Mouse (Mus musculus) limb, embryonic 15.5 days (tissue): ENCODE measurements around the gene Cfap299. TPM values are rescaled to one million over a fixed set of nuclear protein-coding genes. Genes with fewer than 3 reads are reported as not detected.

Source experiments
- ATAC-seq: fragments of 200-750 bp; cut with Nextera tagmentation; 2 replicates; pipeline ENCODE4 v1.8.0; 2017; ENCODE audit warnings: low read depth, moderate TSS enrichment; ENCODE audit not compliant: insufficient number of reproducible peaks, low FRiP score, low TSS enrichment
- H3K27ac ChIP-seq: fragments of 300-500 bp; sonication (generic); 2 replicates; pipeline ENCODE4 v1.5.1; 2015; ENCODE audit warnings: moderate library complexity, mild to moderate bottlenecking, inconsistent platforms
- H3K27me3 ChIP-seq: fragments of 300-500 bp; sonication (generic); 2 replicates; pipeline ENCODE4 v1.6.1; 2015; ENCODE audit warnings: inconsistent platforms
- H3K36me3 ChIP-seq: fragments of 300-500 bp; sonication (generic); 2 replicates; pipeline ENCODE4 v1.6.1; 2015; ENCODE audit warnings: inconsistent platforms
- H3K4me1 ChIP-seq: fragments of 300-500 bp; sonication (generic); 2 replicates; pipeline ENCODE4 v1.6.1; 2015; ENCODE audit warnings: inconsistent platforms
- H3K4me2 ChIP-seq: fragments of 300-500 bp; sonication (generic); 2 replicates; pipeline ENCODE4 v1.6.1; 2015; ENCODE audit warnings: mild to moderate bottlenecking, inconsistent platforms
- H3K4me3 ChIP-seq: fragments of 300-500 bp; sonication (generic); 2 replicates; pipeline ENCODE4 v1.5.1; 2015; ENCODE audit warnings: mild to moderate bottlenecking, inconsistent platforms
- H3K9ac ChIP-seq: fragments of 300-500 bp; sonication (generic); 2 replicates; pipeline ENCODE4 v1.6.1; 2015; ENCODE audit warnings: inconsistent platforms
- H3K9me3 ChIP-seq: fragments of 300-500 bp; sonication (generic); 2 replicates; pipeline ENCODE4 v1.6.1; 2016; ENCODE audit warnings: inconsistent platforms
- WGBS: fragments of 180-500 bp; shearing (Covaris S2); methylation state at CpG from one replicate; pipeline ENCODE4 v1.1.7; 2015; 5-methylcytosine and 5-hydroxymethylcytosine counted together
- polyA plus RNA-seq: library from polyadenylated mRNA; unstranded; fragments of >200 nt; fragmentation: Nextera tagmentation; extraction: Ambion mirVana; gene quantifications from 2 replicates; pipeline ENCODE4 v1.2.1, GENCODE M21; 2015

The Cfap299 gene
- polyA plus RNA-seq, 1 experiment from 2014 or later = 0.88 TPM

DNA sequence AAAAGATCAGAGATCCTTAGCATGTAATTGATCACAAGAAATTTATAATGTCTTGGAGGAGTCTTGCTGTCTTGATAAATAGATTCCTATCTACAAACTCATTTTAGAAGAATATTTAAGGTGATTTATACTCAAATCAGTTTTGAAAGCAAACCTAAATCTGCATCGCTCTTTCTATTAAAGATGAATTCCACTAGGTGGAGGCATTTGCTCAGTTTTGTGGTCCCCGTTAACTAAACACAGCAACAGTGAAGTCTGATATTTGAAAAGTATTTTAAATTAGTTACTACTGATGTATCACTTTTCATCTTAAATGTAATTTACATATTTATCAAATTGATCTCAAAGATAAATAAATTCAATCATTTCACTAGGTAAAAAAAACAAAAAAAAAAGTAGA, 15.5 kb downstream of the Cfap299 start:
- Histone ChIP-seq H3K36me3 (no peaks in the 10 kb centered on the region), H3K9me3 (no peaks in the 10 kb centered on the region), H3K4me1 (no peaks in the 10 kb centered on the region; the same call in 1 of the 2 replicates), H3K4me3 (no peak overlapping the region), H3K4me2 (no peak overlapping the region), H3K9ac (no peak overlapping the region), H3K27ac (no peak overlapping the region), H3K27me3 (no peaks in the 10 kb centered on the region)
- no peak for ATAC-seq
- WGBS = 64% methylated on average over 2 of the region's 2 CpGs

DNA sequence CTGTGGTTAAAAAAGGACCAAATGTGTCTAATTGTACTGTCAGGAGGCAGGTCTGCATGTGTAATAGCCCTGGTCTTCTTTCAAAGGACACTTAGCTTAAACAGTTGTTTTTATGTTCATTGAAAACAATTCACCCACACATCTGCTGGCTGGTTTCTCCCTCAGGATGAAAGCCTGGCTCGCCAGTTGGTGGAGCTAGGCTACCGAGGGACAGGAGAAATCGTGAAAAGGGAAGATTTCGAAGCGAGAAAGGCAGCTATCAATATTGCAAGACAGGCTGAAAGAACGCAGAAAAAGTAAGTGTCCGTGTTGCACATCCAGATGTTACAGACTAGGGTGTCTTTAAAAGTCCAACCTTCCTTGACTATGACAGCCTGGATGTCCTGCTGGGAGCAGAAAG, 17.0 kb downstream of the Cfap299 start:
- ATAC-seq = no peak
- no peak overlapping the region for H3K4me3 ChIP-seq
- WGBS = 57% methylated on average over 7 of the region's 7 CpGs

DNA sequence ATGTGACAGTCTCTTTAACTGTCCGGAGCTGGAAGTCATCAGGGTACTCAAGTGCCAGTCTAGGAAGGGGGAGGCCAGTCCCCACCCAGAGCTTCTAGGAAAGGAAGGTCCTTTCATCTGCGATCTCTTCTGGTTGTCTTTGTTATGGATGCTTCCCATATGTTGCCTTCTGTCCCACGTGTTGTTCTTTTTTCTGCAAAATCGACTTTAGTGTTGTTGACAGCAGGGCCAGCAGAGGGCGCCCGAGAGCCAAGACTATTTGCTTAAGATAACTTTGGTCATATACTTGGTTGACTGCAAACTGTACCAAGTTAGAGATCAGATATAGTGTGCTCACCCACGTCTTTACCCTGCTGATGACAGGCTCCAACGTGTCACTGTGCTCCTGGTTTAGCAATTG, 19.5 kb downstream of the Cfap299 start:
- no peak for ATAC-seq
- Histone ChIP-seq H3K27me3 (no peaks in the 10 kb centered on the region), H3K4me2 (no peak overlapping the region), H3K4me3 (no peak overlapping the region), H3K27ac (no peak overlapping the region), H3K9ac (no peak overlapping the region), H3K9me3 (no peaks in the 10 kb centered on the region), H3K36me3 (no peaks in the 10 kb centered on the region), H3K4me1 (no peaks in the 10 kb centered on the region; the same call in 1 of the 2 replicates)
- WGBS = 9% methylated on average over 8 of the region's 8 CpGs

More for the DNA sequence above, 17.0 kb downstream of the Cfap299 start:
- Histone ChIP-seq H3K4me1 (no peaks in the 10 kb centered on the region; the same call in 1 of the 2 replicates), H3K36me3 (no peaks in the 10 kb centered on the region), H3K27me3 (no peaks in the 10 kb centered on the region), H3K9ac (no peak overlapping the region), H3K9me3 (no peaks in the 10 kb centered on the region), H3K27ac (no peak overlapping the region), H3K4me2 (no peak overlapping the region)

DNA sequence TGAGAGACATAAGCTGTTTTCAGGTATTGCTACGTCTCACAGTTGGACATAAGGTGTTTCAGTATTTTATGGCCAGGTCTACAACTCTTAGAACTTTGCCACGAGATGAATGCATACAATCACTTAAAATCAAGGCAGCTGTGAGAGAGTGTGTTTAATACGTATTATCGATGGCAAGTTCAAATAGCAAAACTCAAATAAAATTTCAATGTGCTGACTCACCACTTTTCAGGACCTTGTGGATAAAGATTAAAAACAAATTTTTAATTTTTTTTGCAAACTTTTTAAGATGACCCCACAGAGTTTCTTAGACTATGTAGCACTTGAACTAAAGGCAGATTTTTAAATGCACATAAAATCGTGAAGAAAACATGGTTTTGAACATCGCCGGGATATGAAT, 30.8 kb downstream of the Cfap299 start:
- Histone ChIP-seq H3K9ac (no peak overlapping the region), H3K27me3 (no peaks in the 10 kb centered on the region), H3K4me2 (no peak overlapping the region), H3K4me1 (no peaks in the 10 kb centered on the region), H3K27ac (no peak overlapping the region), H3K9me3 (no peaks in the 10 kb centered on the region), H3K4me3 (no peak overlapping the region), H3K36me3 (no peaks in the 10 kb centered on the region)
- no peak for ATAC-seq
- WGBS = 79% methylated on average over 7 of the region's 7 CpGs

DNA sequence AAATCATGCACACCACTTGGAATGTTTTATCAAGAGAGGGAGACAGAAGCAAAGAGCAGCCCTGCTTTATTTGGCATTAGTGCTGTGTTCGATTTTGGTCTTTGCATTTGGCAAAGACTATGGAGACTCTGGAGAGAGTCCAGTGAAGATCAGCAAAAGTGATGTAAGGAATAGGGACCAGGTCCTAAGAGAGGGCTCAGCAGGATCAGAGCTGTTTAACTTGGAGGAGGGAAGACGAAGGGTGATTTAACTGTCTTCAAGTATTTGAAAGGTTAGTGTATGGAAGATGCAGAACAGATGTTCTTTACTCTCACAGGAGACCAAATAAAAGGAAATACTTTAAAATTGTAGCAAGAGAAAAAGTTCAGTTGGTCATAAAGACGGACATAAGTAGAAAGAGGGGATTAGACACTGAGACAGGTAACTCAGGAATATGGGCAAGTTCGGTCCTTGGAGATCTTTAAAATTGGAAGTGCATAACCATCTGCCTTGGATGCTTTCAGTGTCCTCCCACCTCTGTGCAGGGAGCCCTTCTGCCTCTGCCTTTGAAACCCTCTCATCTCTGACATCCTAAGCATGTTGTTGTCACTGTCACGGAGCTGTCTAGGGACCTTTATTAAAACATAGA, 31.8 kb downstream of the Cfap299 start:
- WGBS = 55% methylated on average over 5 of the region's 5 CpGs
- H3K4me2 ChIP-seq = no peak overlapping the region
- ATAC-seq = no peak

DNA sequence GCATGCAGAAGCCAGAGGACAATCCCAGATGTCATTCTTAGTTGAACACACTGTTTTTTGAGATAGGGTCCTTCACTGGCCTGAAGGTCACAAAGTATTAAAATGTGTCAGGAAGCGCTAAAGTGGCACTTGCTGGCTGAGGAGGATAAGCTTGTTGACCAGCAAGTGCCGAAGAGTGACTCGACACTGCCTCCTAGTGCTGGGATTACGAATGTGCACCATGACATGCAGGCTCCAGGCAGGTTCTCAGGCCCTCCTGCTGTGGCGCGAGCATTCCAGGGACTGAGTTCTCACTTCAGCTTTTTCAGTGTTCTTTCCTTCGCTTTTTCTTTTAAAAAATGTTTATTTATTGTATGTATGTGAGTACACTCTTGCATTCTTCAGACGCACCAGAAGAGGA, 34.3 kb downstream of the Cfap299 start:
- no peak overlapping the region for H3K4me2 ChIP-seq
- no peaks in the 10 kb centered on the region for H3K36me3 ChIP-seq
- WGBS = 60% methylated on average over 8 of the region's 8 CpGs
- no peak overlapping the region for H3K9ac ChIP-seq
- no peaks in the 10 kb centered on the region for H3K27me3 ChIP-seq
- no peak overlapping the region for H3K27ac ChIP-seq
- ATAC-seq = no peak
- no peaks in the 10 kb centered on the region for H3K4me1 ChIP-seq
- H3K4me3 ChIP-seq = no peak overlapping the region
- no peaks in the 10 kb centered on the region for H3K9me3 ChIP-seq

More for the DNA sequence above, 31.8 kb downstream of the Cfap299 start:
- H3K9ac ChIP-seq = no peak overlapping the region
- no peaks in the 10 kb centered on the region for H3K9me3 ChIP-seq
- no peaks in the 10 kb centered on the region for H3K27me3 ChIP-seq
- no peaks in the 10 kb centered on the region for H3K36me3 ChIP-seq
- no peaks in the 10 kb centered on the region for H3K4me1 ChIP-seq
- H3K27ac ChIP-seq = no peak overlapping the region
- no peak overlapping the region for H3K4me3 ChIP-seq

DNA sequence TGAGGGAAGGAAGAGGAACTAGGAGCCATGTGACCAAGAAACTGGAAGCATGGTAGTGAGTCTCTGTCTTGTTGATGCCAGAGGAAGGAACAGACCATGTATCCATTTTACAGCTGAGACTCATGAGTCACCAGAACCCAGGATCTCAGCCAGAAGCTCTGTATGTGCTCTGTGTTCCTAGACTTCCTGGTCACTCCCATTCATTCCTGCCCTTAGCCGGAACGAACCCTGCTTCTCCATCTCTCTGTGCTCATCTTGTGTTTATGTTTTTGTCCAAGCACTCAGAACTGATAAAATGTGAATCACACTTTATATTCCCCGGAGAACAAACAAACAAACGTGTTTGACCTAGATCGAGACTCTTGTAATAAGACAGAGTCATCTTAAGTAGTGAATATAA, 36.2 kb downstream of the Cfap299 start:
- H3K4me2 ChIP-seq = no peak overlapping the region
- no peaks in the 10 kb centered on the region for H3K36me3 ChIP-seq

DNA sequence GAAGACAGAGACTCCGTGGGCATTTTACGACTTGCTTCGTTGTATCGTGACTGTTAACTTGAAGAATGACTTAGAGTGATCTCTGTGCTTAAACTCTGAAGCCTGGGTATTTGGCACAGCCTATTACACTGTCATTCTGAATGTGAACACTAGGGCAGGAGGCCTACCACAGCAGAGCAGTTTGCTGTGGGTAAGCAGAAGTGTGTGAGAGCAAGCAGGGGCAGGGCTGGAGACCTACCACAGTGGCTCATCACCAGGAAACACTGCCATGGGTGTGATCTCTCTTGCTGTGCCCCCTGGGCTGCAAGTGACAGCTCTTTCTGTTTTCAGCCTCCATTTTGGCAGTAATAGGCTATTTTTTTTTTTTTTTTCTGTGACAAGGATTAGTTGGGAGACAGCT, 39.7 kb downstream of the Cfap299 start:
- Histone ChIP-seq H3K9ac (no peak overlapping the region), H3K4me2 (no peak overlapping the region), H3K9me3 (no peaks in the 10 kb centered on the region), H3K4me1 (no peaks in the 10 kb centered on the region), H3K27ac (no peak overlapping the region), H3K36me3 (no peaks in the 10 kb centered on the region), H3K27me3 (no peaks in the 10 kb centered on the region), H3K4me3 (no peak overlapping the region)
- ATAC-seq = no peak
- WGBS = 12% methylated on average over 4 of the region's 4 CpGs

More for the DNA sequence above, 36.2 kb downstream of the Cfap299 start:
- H3K4me3 ChIP-seq = no peak overlapping the region
- 84% methylated on average over 5 of the region's 5 CpGs for WGBS
- H3K4me1 ChIP-seq = no peaks in the 10 kb centered on the region
- ATAC-seq = no peak
- H3K9ac ChIP-seq = no peak overlapping the region
- no peaks in the 10 kb centered on the region for H3K27me3 ChIP-seq
- no peak overlapping the region for H3K27ac ChIP-seq
- no peaks in the 10 kb centered on the region for H3K9me3 ChIP-seq

DNA sequence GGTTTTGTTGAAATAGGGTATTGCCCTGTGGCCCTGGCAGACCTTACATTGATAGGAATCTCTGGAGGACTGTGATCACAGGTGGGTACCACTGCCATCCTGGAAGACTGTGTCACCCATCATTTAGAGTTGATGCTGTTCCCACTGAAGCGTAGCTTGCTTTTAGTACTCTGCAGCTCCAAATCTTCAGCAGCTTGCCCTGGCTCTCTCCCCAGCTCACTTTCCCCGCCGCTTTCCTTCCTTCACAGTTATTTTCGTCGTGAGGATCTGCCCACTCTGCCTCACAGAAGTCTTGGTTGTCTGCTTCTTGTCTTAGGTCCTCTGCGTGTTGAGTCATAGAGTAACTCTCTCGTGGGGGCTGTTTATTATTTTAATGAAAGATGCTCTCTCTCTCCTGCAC, 40.3 kb downstream of the Cfap299 start:
- Histone ChIP-seq H3K9me3 (no peaks in the 10 kb centered on the region), H3K27ac (no peak overlapping the region), H3K9ac (no peak overlapping the region), H3K4me2 (no peak overlapping the region), H3K36me3 (no peaks in the 10 kb centered on the region), H3K4me1 (no peaks in the 10 kb centered on the region), H3K27me3 (no peaks in the 10 kb centered on the region), H3K4me3 (no peak overlapping the region)
- 67% methylated on average over 7 of the region's 7 CpGs for WGBS
- ATAC-seq = no peak

DNA sequence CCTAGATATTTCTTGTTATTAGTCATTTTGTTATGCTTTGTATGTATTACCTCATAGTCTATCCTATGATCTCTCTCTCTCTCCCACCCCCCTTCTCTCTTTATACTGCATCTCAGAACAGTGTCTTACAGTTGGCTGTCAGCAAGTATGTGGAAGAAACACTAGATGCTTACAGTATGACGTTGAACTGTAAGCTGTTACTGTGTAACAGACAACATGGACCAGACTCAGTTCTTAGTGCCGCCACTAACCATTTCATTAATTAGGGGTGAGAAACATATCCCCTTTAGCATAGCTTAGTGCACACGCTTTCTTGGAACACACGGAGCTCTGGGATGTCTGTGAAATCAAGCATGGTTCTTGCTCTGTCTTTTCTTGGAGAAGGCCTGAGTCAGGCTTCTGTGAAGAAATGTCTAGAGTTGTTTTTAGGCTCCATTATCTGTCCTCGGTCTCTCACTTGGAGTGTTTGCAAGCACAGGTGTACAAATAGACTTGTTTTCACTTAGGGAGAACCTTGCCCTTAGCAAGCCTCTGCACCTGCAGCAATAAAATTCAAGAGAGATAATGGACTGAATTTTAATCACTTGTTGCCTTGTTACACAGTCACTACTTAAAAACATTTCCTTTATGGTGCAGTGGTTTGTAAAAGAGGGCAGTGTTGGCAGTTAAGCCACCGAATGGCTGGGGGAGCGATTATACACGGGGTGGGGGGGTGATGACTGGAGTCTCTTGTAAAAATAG, 47.1 kb downstream of the Cfap299 start:
- no peaks in the 10 kb centered on the region for H3K4me1 ChIP-seq
- 50% methylated on average over 8 of the region's 8 CpGs for WGBS
- no peaks in the 10 kb centered on the region for H3K27me3 ChIP-seq
- no peak overlapping the region for H3K9ac ChIP-seq
- no peak overlapping the region for H3K4me3 ChIP-seq
- no peak overlapping the region for H3K27ac ChIP-seq
- no peak overlapping the region for H3K4me2 ChIP-seq
- H3K36me3 ChIP-seq = no peaks in the 10 kb centered on the region
- no peak for ATAC-seq
- H3K9me3 ChIP-seq = no peaks in the 10 kb centered on the region

DNA sequence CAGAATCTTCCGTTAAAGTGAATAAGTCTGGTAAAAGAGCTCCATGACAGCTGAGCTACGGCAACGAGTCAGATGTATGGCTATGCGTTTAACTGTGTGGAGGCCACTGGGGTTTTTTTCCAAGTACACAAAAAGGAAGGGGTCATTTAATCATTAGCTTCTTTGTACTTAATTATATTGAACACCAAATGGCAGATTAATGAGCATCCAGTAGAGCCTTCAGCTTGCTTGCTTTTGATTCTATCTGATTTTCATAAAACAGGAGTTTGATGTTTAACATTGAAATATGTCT, 47.6 kb downstream of the Cfap299 start:
- H3K9ac ChIP-seq = no peak overlapping the region
- H3K27ac ChIP-seq = no peak overlapping the region
- no peaks in the 10 kb centered on the region for H3K27me3 ChIP-seq
- H3K9me3 ChIP-seq = no peaks in the 10 kb centered on the region
- no peak overlapping the region for H3K4me3 ChIP-seq
- no peak overlapping the region for H3K4me2 ChIP-seq
- 30% methylated on average over 4 of the region's 4 CpGs for WGBS
- ATAC-seq = no peak
- H3K4me1 ChIP-seq = no peaks in the 10 kb centered on the region
- H3K36me3 ChIP-seq = no peaks in the 10 kb centered on the region

DNA sequence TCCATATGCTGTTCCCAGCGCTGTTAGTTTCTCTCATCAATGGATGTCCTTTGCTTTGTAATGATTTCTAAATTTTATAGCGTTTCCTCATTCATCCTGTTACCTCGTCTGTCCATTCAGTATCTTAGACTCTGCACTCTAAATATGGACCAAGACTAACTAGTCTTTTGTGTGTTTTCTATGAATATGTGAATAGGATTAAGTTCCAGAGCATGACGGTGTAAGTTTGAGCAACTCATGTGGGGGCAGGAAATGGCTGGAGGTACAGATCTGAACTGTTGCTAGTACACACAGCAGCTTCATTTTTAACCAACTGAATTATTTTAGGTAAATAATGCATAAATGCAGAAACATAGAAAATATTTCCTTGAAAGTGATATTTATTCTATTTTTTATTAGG, 51.3 kb downstream of the Cfap299 start:
- ATAC-seq = no peak
- H3K4me1 ChIP-seq = no peaks in the 10 kb centered on the region
- no peak overlapping the region for H3K4me3 ChIP-seq
- WGBS = 87% methylated on average over 4 of the region's 4 CpGs
- no peaks in the 10 kb centered on the region for H3K9me3 ChIP-seq
- H3K27me3 ChIP-seq = no peaks in the 10 kb centered on the region
- H3K36me3 ChIP-seq = no peaks in the 10 kb centered on the region
- H3K9ac ChIP-seq = no peak overlapping the region
- H3K4me2 ChIP-seq = no peak overlapping the region
- no peak overlapping the region for H3K27ac ChIP-seq
